Mouse (Mus musculus): ENCODE measurements around the gene Hprt.

DNA sequence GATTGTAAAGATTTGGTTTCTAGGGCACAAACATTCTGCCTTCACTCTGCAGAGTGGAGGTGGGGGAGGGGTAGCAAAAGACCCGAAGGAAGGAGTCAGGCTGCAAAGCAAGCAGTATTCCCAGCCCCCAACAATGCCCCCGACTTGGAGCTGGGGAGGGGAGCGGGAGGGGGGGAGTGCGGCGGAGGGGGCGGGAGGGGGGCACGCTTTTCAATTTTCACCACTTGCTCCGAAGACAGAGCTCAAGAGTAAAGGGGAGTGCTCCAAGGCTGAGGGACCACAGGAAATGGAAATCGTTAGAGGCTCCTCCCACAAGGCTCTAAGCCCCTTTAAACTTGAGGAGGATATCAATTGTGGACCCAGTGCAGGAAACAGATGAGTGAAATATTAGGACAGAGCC, 62.4 kb downstream of the Hprt start:
- TF ChIP-seq CTCF (conservative IDR thresholded peaks at IDR 0.05; ENCODE audit: low read length) (no peak), POU5F1 (IDR thresholded peaks at IDR 0.05; ENCODE audit: borderline replicate concordance, low read length) (no peak), NANOG (IDR thresholded peaks at IDR 0.05; ENCODE audit: borderline replicate concordance, low read length) (no peak)
